Mouse (Mus musculus) megakaryocyte progenitor cell, adult 5-6 weeks (primary cell): ENCODE measurements around the gene Gab2. TPM values are rescaled to one million over a fixed set of nuclear protein-coding genes. Genes with fewer than 3 reads are reported as not detected.
A peak's percentile ranks its signal among the peaks of the same experiment; 100 is the strongest.

ENCODE experiments used
- ATAC-seq: replicated peaks from 2 replicates; pipeline ENCODE4 v1.8.0; 2016; ENCODE audit warnings: mild to moderate bottlenecking, moderate TSS enrichment, inconsistent platforms; ENCODE audit not compliant: poor library complexity
- total RNA-seq, 2 experiments: library from RNA; stranded (forward) in 1 of 2; stranded (reverse) in 1 of 2; fragments of 157-497, 149-512 nt in 1 of 2; fragments of 200-1000 nt in 1 of 2; gene quantifications; 2 replicates each; pipeline versions ENCODE4 v1.2.3 to v1.2.4; 2015 to 2017

Gab2 gene
- total RNA-seq (2015): 12.7 and 15.7 TPM in 2 replicates
- 12.0 and 12.2 TPM in 2 replicates for total RNA-seq (2017)

DNA sequence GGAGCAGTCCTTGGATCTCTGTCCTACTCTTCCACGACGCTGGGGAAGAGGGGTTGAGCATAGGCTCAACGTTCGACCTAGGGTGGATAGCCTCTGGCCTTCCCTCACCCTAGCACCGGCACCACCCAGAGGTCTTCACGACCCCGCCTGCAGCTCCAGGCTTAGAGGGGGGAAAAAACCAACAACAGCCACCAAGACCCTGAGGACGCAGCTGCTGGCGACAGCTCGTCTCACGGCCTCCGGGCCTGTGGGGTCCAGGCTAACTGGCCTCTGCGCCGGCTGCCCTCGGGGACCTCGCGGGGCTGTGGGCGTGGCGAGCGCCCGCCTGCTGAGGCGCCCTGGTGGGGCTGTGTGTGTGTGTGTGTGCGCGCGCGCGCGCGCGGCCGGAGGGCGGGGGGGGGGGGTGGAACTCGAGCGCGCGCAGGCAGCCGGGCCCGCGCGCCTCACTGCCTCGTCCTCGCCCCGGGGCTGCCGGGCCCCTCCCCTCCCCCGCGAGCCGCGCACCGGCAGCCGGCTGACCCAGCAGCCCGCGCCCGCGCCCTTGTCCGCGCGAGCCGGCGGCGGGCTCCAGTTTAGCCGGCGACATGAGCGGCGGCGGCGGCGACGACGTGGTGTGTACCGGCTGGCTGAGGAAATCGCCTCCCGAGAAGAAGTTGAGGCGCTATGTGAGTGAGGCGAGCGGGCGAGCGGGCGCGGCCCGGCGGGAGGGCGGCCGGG lies at the start of gene Gab2:
Gene Gab2 (plus strand): TSS at position 345 of the 717 bp plus-strand sequence.
- ATAC-seq: peak; percentile 62

DNA sequence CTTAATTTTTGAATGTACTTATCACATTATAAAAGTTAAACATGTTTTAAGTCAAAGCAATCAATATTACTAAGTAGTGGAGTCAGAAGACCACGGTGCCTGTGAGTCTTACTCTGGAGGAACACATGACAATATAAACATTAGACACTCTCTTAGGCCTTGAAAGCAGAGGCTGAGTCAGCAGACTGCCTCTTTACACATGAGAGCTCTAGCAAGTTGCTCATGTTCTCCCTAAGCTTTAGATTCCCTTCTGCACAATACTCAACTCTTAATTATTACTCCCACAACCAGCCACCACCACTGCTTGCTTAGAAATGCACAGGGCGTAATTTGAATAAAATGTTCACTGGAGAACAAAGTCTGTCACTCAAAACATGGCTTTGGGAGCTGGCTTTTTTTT lies 49.0 kb upstream of the Gab2 start:
- ATAC-seq: no peak

DNA sequence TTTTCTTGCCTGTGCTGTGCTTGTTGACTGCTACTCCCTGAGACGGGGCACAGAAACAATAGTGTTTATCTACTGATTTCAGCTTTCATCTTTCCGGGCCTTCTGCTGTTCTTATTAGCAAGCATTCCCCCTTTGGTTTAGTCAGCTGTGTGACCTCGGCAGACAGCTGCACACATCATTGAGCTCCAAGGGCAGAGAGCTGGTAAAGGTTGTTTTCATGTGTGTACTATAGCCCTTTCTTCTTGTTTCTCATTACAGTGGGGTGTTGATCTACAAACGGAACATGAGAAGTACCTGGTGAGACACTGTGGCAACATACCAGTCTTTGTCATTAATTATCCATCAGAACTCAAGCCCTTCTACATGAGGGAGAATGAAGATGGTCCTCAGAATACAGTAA lies 41.7 kb upstream of the Gab2 start:
- no peak for ATAC-seq

DNA sequence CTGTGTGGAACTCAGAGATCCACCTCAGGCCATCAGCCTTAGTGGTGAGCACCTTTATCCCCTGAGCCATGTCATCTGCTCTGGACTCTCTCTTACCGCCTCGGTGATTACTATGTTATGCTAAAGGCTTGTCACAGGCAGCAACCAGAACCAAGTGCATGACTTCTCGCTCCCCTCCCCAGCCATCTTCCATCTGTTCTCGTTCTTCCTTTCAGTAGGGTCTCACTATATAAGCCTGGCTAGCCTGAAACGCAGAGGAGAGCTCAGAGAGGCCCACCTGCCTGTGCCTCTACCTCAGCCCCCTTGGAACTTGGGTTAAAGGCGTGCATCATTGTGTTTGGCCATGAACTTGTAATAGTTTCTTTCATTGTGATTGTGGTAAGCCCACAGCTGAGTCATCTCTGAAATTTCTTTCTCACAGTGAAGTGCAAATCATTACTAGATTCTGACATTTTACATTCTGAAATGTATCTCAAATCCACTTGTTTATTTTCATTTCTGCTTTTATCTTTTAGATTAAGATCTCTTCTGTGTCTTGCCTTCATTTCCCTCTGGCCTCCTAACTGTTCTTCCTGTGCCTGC lies 39.4 kb upstream of the Gab2 start:
- ATAC-seq: no peak

DNA sequence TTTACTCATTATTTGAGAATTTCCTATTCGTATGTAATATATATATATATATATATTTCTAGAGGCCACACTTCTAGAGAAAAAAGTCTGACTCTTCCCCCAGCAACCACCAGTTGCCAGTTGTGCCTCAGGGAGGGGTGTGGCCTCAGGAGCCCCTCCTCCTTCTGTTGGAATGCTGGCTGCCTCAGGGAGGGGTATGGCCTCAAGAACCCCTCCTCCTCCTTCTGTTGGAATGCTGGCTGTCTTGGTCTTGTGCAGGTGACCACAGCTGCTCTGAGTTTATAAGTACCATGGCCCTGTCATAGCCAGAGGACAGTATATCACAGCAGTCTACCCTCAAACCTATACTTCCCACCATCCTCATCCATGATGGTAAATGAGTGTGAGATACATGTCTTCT lies 38.4 kb upstream of the Gab2 start:
- ATAC-seq: no peak

DNA sequence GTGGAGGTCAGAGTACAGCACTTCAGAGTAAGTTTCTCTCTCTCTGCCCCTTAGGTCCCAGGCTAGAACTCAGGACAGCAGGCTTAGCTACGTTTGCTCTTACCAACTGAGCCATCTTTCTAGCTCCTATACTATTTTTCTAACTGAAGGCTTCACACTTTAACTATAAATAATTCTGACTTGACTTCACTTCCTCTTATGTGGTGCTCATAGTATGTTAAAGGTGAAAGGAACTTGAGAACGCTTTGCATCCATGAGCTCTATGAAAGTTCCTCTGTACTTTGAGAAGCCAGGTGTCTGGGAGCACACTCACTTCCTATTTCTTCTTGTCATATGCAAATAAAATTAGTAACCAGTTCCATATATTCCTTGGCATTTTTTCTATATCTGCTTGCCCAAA lies 20.4 kb upstream of the Gab2 start:
- ATAC-seq: no peak

DNA sequence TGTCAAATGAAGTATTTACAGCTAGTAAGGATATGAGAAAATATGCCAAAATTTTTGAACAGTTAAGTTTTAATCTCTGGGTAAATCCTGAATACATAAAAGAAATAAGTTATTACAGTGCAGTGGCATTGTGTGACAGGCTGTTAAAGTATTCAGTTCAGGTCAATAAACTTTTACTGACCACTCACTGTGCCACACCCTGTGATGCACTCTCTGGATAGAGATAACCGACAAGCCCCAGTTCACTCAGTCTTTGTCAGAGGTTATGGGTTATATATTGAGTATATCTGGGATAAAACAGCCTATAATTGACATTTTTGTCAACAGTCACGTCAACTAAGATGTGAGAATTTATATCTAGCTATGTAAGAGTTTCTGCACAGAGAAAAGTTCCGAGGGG lies 9.9 kb upstream of the Gab2 start:
- ATAC-seq: no peak

DNA sequence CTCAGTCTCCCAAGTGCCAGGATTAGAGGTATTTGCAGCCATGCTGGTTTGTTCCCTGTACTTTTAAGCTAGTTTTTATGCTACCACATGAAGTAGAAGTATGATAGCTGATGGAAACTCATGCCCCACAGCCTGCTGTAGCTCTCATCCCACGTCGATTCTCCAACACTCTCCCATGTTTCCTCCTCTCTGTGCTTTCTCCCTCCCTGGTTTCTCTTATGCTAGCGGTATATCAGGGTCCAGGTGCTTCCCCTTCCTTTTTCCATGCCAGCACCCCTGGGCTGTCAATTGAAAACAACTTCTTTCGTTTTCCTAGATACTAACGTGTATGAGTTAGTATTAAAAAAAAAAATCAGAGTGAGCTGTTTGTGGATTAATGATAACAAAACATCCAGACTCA lies 9.3 kb upstream of the Gab2 start:
- ATAC-seq: no peak

DNA sequence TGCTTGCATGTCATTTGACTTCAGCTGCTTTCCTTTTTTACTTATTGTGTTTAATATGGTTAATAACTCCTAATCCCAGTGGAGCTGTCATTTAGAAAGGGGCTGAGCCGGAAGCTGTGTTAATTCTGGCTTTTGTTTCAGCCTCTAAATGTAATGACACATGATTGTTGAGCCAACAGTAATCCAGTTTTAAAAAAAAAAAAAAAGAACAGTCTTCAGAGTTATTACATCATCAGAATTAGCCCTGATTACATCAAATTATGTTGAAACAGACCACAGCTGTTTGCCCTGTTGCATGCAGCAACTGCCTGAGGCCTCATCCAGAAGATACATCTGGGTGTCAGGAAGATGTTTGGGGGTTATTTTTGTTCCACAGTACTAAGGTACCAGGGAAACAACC lies 6.4 kb upstream of the Gab2 start:
- peak; percentile 73 for ATAC-seq

DNA sequence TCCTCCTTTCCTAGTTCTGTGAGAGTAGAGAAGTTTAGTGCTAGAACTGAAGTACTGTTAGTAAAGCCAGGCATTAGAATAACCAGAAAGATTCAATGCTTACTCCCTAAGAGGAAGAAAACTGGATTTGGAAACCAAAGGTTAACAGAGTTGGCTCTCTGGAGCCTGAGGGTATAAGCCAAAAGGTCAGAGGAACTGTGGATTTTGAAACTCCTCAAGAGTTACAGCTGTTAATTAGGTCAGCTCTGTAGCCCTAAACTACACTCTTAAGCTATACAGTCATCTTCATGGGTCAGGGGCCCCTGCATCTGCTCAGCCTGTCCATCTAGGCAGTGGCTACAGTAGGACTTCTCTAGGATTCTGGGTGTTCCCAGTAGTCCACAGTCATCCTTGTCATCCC lies 4.4 kb upstream of the Gab2 start:
- no peak for ATAC-seq

DNA sequence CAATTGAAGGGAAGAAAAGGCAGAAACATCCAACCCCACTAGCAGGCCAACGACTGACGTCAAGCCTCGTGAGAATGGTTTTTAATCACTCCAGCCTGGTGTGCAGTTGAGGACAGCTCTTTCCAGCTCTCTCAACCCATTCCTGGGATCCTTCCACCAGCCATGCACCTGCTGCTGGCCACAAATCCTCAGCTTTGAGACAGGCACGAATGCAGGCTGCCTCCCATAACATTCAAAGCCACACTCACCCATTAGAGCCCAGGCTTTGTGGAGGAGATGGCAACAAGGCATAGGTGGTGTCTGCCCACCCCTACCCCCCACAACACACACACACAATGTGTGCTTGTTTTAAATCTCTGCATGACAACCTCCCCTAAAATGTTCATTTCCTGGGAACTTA lies 2.7 kb upstream of the Gab2 start:
- ATAC-seq: no peak

DNA sequence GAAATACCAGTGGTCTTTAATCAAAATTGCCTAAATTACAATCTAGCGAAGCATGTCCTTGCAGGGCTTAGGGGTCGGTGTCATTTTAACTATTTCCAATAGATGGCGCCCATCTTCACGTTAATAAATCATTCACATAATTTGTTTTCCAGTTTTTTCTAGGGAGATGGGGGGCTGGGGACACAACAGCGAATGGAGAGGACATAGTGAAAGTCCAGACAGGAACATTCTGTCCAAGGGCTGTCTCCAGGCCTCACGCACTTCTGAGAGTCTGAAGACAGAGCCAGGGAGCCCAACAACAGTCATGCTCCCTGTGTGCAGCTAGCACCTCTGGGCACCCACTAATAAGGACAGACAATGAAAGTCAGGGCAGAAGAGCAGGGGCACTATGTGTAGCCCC lies 2.2 kb upstream of the Gab2 start:
- 0 out of 2 replicates have a peak, but pooled peaks have one; percentile 14 for ATAC-seq

DNA sequence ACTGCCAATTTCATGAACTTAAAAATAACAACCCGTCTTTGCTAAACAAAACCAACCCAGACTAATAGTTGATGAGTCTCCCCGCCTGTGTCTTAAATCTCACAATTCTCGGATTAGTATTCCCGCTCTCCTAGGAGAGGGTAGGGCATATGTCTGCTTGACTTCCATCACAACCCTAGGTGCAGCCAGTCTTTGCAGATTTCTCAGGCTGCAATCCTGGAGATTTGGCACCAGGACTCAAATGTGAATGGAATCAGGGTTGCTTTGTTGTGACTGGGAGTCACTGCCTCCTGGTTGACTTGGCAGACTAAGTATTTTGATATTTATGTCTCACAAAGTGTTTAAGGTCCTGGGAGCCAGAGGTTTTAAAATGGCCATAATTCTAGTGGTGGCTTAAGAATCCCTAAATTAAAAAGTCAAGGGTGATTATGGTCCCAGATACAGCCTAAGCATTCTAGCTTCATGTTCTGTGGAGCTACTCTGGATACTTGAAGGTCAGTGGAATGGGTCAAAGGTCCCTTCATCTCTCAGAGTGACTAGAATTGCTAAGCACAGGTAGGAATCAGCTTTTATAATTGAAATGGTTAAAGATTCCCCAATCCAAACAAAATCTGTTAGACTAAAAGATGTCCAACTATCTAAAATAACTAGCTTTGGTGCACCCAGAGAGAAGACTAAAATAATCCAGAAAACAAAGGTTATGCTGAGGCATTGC lies 1.6 kb upstream of the Gab2 start:
- no peak for ATAC-seq

DNA sequence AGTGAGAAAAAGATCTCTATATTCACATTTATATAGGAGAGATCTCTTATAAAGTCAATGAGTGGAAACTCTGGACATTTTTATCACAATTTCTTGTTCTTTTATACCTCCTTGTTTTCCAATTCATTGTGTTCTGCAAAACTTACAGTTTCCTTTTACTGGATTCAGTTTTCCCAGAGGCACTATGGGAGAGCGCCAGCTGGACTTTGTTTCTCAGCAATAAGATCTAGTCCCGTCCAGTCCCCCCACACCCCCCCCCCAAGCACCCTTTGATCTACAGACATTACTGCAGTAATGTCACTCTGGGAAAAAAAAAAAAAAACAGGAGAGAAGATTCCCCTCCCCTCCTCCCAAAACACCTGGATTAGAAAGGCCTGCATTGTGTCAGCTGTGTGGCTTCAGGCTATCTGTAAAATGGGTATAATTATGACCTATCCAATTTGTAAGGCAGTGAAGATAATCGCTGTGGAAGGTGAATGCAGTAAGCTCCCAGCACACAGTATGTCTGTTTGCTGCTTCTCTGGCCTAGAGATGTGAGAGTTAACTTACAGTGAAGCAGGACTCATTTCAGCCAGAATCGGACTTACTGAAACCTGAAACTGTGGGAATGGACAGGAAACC lies 655 bp upstream of the Gab2 start:
- no peak for ATAC-seq

DNA sequence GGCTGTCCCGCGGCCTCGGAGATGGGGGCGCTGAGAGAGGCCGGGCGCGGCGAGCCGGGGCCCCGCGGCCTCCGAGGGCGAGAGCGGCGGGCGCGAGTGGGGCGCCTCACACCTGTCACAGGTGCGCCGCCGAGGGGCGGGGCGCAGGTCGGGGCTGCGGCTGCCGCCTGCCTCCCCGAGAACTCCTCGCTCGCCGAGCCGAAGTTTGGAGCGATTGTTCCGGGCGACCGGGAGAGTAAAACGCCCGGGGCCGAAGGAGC lies 503 bp downstream of the Gab2 start:
- no peak for ATAC-seq

DNA sequence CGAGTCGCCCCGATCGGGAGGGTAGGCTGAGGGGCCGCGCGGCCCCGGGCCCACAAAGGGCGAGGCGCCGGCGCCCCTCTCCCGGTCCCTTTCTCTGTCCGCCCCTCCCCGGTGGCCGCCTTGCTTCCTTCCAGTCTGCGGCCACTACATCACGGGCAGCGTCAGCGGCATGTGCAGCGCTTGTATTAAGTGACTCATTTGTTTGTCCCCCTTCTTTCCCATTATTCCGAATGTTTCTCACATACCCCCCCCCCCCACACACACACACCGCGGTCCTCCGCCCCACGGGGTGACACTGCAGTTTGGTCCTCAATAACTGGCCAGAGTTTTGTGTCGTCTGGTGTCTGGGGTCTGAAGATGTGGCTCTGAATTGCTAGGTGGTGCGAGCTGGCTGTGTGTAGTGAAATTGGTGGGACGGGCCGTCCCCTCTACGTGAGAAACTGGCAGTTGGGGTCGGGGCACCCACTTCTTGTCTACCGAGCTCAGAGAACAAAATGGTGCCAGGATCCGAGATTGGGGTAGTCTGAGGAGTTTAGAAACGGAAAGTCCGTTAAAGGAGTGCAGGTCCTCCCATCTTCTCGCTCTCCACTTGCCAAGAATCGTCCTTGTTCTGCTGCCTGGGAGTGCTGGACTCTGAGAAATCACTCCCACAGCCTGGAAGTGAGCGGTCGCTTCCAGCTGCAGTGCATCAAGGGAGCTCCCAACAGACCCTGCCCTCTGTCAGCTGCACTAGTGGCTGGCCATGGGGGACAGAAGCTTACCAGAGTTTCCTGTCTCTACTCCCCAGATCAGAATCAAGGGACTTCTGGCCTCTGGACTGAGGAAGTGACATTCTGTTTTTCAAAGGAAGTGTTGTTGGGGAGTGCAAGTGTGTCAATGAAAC lies 1.1 kb downstream of the Gab2 start:
- ATAC-seq: peak; percentile 58

DNA sequence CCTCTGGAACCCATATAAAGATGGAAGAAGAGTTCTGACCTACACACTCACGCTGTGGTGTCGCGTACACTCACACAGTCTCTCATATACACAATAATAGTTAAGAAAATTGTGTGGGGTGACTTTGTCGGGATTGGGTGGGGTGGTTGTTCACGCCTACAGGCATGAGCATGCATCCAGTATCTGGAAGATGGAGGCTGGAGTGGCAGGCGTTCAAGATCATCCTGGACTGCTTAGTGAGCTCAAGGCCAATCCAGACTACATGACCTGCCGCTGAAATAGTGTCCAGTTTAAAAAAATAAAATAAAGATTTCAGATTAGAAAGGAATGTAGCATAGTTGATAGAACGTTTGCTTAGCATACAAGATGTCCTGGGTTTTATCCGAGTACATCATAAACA lies 2.2 kb downstream of the Gab2 start:
- no peak for ATAC-seq

DNA sequence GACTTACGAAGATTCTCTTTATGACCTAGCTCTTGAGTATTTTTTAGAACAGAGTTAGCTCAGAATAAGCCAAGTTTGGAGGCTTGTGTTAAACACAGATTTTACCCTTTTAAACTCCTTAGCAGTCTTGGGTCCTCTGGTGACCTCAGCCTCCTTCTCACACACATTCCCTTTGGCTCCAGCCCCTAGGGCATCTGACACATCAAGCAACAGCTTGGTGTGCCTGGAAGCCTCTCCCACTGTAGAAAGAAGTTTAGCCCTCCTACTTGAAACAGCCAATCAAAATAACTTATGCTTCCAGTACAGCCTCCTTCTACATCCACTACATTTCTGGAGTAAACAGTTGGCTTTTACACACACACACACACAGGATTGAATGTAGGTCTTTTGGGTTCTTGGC lies 2.8 kb downstream of the Gab2 start:
- no peak for ATAC-seq

DNA sequence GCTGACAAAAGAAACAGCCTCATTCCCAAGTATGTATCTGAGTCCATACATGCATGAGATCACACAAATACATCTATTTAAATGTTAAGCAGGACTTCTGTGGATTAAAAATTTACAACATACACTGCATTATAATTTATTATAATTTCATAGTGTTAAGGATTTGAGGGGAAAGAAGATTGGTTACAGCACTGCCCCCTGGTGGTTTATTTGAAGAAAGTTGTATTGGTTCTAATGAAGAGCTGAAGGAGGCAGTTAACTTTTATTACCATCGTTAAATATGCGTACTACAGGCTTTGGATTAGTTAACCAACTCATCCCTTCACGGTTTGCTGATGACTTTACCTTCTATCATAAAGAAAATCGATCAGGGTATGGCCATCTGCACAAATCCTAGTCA lies 3.9 kb downstream of the Gab2 start:
- peak; percentile 33; the same call in 1 of the 2 replicates for ATAC-seq

DNA sequence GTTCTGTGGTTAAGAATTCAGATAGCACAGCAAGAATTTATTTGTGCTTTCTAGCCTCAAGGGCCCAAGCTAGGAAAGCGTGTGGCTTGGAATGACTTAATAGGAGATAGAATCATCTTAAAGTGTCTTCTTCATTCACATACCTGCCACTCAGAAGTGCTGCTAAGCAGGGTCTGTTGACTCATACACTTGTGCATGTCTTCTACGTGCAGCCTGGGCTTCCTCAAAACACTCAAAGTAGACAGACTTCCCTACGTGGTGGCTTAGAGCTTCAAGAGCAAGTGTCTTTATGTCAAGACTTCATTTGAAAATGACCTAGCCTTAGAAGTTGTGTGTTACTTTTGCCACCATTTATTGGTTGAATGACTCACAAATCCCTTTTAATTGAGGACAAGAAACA lies 12.9 kb downstream of the Gab2 start:
- peak; percentile 72 for ATAC-seq

DNA sequence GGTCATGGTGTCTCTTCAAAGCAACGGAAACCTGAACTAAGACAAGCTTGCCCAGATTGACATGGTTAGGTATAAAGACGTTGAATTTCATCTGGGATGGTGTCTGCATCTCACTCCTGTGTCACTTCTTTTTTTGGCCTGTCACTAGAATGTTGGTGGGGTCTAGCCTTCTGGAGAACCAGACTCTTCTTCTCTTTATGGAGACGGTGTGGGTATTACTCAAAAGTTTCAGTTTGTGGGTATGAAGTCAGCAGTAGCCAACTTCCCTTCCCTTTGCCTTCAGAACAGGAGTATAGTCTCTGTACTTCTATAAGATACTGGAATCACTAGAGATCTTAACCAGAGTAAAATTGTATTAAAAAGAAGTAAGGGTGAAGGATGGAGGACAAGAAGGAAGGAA lies 26.7 kb downstream of the Gab2 start:
- peak; percentile 69 for ATAC-seq
